Mouse (Mus musculus) G1E (cell line): ENCODE measurements around the gene BC048679.

ENCODE experiments used
- CTCF ChIP-seq: IDR thresholded peaks from 2 replicates; pipeline ENCODE4 v1.5.1; 2012; ENCODE audit warnings: low read depth, low read length, inconsistent platforms, mixed read lengths
- GATA2 ChIP-seq: IDR thresholded peaks from 2 replicates; pipeline ENCODE4 v1.6.1; 2012; ENCODE audit warnings: low read depth, low read length, inconsistent platforms, borderline replicate concordance
- TAL1 ChIP-seq: conservative IDR thresholded peaks from 2 replicates; pipeline ENCODE4 v1.6.1; 2012; ENCODE audit warnings: low read depth, low read length, inconsistent platforms, mixed read lengths

DNA sequence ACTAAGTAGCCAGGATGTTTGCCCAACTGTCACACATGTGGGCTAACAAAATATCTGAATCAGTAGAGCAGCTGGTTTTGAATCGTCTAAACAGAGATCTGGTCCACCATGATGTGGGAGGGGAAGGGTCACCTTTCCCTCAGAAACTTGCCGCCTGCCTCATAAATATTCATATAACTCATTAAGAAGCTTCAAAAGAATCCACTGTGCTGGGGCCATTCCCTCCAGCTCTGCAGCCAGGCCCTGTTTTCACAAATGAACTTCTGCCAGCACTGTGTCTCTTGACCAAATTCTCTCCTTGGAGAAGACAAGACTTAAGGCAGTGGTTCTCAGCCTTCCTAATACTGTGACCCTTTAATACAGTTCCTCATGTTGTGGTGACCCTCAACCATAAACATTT lies 41.5 kb upstream of the BC048679 start:
- no peak for TF ChIP-seq CTCF
- TF ChIP-seq GATA2: no peak
- TF ChIP-seq TAL1: no peak
